Mouse (Mus musculus): ENCODE measurements around the gene Kazn.

The Kazn gene

DNA sequence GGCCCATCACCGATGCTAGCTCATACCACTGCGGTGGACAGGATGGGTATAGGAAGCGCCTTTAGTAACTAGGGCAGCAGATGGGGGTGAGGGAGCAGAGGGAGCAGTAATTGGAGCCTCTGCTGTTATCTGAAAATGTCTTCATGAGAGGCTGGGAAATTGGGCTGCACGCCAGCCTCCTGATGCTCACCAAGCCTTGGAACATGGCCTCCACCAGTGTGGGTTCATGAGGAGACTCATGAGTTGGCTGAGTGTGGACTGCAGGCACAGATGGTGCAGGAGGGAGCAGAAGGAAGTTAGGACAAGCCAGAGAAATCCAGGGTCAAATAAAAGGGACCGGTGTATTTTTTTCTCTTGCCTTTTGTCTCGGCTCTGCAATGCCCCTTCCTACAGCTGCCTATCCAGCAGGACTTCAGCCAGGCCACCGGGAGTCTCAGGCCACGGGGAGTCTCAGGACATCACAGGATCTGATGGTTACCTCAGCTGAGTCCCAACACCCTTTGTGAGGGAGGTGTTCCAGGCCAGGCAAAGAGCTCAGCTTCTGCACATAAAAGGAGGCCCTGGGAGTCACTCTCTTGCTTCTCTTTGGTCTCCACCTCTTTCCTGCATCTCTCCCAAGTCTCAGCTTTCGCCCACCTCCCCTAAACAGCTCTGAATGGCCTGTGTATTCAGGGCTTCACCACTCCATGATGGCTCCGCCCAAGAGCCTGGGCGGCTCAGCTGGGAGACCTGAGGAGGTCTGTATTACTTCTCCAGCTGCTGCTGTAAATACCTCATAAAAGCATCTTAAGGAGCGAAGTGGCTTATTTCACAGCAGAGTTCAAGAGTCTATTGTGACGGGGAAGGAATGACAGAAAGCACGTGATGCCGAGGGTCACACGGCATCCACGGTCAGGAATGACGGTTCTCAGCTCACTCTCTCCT, 178.5 kb downstream of the Kazn start:
- no peak for DNase-seq (ENCODE audit: low read depth in 2 of 2, low spot score in 2 of 2)

DNA sequence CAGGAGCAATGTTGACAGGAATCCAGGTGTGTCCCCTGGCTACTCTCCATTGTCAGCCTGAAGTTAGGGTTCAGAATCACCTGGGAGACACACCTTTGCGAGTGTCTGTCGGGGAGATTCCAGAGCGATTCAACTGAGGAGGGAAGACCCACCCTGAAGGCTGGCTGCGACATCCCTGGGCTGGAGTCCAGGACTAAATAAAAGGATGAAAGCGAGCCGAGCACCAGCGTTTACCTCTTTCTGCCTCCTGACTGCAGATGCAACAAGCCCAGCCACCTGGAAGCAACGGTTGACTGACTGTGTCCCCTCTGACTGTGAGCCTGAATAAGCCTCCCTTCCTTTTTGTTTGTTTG, 179.4 kb downstream of the Kazn start:
- DNase-seq (ENCODE audit: low read depth in 2 of 2, low spot score in 2 of 2): no peak

DNA sequence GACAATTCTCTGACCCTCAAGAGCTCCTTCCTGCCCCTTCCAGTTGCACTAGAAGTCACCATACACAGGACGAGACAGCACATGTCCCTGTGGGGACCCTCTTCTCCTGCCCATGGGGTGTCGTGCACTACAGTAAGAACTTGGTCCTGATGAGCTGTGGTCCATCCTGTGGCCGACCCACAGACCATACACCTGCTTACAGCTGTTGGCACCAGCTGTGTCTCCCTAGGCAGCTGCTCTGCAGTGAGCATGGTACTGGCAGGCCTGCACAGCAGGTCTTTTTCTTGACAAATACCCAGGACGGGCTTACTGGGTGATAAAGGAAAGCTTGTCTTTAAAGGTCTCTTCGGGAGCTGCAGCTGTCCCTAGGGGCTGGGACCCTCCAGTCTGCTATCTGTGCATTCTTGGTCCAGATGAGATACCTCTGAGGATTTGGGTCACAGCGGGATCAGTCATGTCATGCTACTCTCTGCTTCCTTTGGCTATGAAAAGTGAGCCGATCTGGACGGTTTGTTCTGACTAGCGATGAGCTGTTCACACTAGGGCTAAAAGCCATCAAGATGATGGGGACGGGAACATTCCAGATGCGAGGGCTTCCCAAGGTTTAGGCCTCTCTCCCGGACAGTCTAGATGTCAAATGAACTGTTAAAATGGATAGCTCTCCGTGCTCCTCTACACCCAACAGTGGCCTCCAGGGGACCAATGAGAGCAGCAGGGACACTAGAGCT, 179.9 kb downstream of the Kazn start:
- no peak for DNase-seq (ENCODE audit: low read depth in 2 of 2, low spot score in 2 of 2)

DNA sequence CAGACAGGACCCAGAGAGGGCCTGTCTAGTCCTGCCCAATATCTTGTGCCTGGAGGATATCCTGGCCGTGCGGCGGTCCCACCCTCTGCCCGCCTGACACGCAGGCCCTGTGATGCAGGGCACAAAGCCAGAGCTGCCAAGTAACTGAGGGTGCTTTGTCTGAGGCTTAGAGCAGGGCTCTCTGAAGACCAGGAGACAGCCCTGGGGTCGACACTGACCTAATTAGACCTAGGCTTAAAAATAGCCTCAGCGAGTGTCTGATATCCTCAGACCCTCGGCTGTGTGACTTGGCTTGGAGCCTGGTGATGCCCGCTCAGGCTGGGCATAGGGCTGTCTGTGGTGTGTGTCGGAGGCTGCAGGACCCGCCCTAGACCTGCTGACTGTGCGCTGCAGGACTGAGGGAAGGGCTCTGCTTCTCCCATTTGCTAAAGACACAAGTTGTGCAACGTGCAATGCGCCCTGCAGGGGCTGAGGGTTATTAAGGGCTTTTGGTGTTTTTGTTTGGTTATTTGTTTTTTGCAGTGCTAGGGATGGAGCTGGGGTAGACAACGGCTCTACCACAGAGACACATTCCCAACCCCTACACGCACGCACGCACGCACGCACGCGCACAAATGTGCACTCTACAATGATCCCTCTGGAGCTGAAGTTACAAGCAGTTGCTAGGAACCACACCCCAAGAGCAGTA, 181.5 kb downstream of the Kazn start:
- no peak for DNase-seq (ENCODE audit: low read depth in 2 of 2, low spot score in 2 of 2)

DNA sequence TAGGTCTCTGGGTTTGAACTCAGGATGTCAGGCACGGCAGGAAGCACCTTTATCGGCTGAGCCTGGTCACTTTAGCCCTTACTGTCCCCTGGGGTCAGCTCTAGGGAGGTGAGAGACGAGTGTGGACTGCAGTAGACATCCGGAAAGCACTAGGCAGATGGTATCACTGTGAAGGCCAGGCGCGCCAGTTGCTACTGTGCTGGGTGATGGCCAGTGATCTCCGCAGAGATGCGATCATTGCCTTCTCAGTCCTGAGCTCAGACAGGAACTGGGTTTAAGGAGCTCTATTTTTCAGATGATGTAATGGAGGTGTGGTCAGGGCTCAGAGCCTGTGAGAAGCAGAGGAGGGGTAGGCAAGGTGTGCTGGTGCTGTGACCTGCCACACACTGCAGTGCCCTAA, 183.6 kb downstream of the Kazn start:
- DNase-seq (ENCODE audit: low read depth in 2 of 2, low spot score in 2 of 2): no peak

DNA sequence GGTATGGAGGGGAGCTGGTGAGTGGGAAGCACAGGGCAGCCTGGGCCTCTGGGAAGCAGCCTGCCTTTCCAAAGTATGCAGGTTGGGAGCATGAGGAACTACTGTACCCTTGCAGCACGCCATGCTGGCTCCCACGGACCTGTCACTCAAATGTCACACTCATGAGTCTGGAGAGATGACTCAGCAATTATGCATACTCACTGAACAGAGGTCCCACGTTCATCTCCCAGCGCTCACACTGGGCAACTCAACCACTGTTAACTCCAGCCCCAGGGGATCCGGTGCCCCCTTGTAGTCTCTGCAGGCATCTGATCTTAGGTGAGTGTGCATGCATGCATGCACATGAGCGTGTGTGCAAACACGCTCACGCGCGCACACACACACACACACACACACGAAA, 184.6 kb downstream of the Kazn start:
- DNase-seq (ENCODE audit: low read depth in 2 of 2, low spot score in 2 of 2): no peak

DNA sequence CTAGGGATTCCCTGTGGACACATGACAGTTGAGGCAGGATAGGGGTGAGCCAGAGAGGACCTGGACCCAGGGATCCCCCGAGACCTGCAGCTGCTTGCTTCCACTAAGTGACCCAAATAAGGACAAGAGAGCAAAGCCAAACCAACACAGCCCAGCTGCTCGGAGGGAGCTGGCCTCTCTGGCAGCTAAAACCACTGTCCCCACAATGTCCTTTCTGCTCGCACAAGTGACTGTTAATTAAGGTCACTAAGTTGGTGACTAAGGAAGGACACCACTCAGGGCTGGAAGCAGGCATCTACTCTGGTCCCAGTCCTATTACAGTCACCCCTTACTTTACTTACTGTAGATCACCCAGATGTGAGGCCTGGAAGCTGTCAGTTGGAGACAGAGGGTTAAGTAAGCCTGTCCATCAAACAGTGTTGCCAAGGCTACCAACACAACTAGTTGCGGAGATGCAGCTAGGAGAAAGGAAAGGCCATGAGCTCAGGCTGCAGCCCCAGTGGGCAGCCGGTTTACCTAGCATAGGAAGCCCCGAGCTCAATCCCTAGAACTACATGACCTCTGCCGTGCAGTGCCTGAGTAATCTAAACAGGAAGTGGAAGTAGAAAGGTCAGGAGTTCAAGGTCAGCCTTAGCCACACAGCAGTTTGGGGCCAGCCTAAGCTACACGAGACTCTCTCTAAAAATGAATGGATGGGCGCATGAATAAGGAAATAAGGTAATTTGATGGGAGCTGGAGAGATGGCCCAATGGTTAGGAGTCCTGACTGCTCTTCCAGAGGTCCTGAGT, 185.3 kb downstream of the Kazn start:
- no peak for DNase-seq (ENCODE audit: low read depth in 2 of 2, low spot score in 2 of 2)

DNA sequence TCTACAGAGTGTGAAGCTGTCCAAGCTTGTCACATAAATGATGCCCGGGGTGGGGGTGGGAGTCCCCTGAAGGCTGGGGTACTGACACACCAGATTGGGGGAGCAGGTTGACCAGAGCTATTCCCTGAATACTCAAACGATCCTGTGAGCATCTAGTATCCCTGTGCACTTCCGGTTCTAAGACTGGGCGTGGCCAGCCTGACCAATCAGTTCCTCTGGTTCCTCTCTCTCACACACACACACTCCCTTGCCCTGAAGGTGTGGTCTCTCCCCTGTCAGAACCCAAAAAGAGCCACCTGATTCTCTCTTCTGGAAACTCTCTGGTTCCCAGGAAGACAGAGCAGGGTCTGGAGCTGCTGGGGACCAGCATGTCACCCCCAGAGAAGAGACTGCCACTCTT, 185.9 kb downstream of the Kazn start:
- DNase-seq (ENCODE audit: low read depth in 2 of 2, low spot score in 2 of 2): no peak

DNA sequence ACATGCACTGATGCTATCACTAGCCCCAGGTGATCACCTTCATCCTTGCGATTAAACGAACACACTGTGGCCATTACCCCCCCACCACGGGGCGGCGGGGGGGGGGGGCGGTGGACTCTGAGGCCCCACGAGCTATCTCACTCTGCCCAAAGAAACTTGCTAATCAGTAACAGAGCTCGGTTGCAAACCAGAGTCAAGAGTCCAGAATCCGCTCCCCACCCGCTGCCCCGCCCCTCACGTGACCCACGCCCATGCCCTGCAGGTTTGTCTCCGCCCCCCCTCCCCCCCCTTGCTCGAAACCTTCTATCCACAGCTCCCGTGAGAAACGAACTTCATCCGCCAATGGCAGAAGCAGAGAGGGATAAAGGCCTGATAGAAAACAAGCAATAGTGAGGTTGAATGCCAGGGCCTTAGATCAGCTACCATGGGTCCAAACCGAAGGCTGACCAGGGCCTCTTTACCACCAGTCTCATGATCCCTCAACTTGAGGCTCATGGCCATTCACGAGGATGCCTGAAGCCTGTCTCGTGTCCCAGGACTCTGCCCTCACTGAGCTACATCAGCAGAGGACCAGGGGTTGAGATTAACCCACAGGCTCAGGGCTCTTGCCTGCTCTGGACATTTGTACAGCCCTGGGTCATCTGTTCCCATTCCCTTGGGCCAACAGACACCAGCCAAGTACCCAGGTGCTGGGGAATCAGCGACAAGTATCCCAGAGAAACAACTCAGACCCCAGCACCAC, 186.6 kb downstream of the Kazn start:
- DNase-seq (ENCODE audit: low read depth in 2 of 2, low spot score in 2 of 2): no peak
